Mouse (Mus musculus): Measurements from ENCODE around the gene St6galnac3. TPM values are rescaled to one million over a fixed set of nuclear protein-coding genes. Genes with fewer than 3 reads are reported as not detected.

The St6galnac3 gene
- total RNA-seq, 2 experiments from 2014 or later: 10.5 to 10.6 TPM

- DNase-seq (ENCODE audit: low spot score in 2 of 2): no peak
Observed at GRCm38 (mm10) chr3:153305153-153305552, 419.8 kb downstream of the St6galnac3 start.

- no peak for DNase-seq (ENCODE audit: low spot score in 2 of 2)
Observed at GRCm38 (mm10) chr3:153302376-153302775, 422.6 kb downstream of the St6galnac3 start.

GRCm38 (mm10) chr3:153296375-153297068 is 428.5 kb downstream of the St6galnac3 start:
- DNase-seq (ENCODE audit: low spot score in 2 of 2): no peak

DNA sequence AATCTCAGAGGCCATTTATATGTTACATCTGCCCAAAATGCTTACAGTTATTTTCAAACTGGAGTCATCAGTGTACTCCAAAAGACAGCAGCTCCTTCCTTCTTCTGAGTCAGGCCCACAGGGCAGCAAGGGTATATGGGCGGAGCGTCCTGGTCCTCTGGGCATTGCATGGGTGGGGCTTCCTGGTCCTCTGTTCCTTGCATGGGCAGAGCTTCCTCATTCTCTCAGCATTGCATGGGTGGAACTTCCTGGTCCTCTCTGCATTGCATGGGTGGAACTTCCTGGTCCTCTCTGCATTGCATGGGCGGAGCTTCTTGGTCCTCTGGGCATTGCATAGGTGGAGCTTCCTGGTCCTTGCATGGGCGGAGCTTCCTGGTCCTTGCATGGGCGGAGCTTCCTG is 432.1 kb downstream of the St6galnac3 start:
- no peak for DNase-seq (ENCODE audit: low spot score in 2 of 2)

DNA sequence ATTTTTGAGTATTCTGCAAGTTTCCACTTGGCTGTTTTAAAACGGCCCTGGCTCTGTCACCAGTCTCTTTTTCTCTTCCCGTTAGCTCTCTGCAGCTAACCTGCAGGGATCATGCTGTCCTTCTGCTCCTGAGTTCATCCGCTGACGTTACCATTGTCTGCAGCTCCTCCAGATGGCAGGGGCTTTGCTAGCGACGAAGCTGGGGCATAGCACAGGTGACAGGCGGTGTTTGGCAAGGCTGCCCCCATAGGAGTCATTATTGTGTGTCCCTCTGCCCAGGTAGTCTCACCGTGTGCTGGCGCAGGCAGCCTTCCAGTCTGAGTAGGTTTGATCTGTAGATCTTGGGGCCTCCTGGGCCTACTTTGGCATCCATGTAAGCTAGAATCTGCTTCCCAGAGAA is 432.6 kb downstream of the St6galnac3 start:
- no peak for DNase-seq (ENCODE audit: low spot score in 2 of 2)

DNA sequence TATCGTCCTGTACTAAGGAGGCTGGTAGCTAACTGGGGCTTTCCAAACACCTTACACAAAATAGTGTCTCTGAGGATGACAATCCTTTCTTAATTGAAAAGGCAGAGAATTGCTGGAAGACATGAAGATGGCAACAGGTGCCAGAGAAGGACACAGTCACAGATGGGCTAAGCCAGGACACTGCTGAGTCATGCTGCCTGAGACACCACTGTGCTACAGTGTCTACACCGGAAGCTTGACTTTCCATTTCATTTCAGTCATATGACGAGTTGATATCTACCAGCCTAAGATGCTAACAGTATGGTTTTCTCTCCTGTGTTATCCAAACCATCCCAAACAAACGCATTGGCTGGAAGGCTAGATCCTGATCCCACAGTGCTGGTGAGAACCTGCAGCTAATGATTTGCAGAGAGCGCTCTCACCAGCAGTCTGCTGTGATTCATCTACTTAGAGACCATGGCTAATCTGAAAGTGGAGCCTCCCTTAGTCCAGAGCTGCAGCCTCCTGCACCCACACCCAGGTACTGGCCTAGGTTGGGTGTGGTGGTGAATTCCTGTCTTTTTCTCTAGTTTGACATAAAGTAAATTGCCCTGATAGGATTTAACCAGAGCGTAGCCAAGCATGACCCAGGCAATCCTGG is 433.4 kb downstream of the St6galnac3 start:
- no peak for DNase-seq (ENCODE audit: low spot score in 2 of 2)

DNA sequence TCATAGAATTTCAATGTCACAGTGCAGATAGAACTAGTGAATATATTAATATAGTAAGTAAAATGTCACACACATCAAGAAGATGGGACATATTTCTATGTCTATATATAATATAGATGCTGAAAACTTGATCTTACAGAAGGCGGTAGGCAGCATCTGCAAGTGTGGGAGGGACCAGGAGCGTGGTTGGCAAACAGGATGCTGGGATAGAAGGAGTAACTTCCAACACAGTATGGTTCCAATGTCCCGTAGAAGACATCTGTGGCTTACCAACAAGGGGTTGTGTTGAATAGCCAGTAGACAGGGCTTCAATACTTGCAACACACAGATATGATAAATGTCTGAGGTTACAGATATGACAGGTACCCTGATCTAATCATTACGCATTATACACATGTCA is 435.0 kb downstream of the St6galnac3 start:
- DNase-seq (ENCODE audit: low spot score in 2 of 2): no peak

- no peak for DNase-seq (ENCODE audit: low spot score in 2 of 2)
Observed at GRCm38 (mm10) chr3:153287564-153287963, 437.4 kb downstream of the St6galnac3 start.

DNA sequence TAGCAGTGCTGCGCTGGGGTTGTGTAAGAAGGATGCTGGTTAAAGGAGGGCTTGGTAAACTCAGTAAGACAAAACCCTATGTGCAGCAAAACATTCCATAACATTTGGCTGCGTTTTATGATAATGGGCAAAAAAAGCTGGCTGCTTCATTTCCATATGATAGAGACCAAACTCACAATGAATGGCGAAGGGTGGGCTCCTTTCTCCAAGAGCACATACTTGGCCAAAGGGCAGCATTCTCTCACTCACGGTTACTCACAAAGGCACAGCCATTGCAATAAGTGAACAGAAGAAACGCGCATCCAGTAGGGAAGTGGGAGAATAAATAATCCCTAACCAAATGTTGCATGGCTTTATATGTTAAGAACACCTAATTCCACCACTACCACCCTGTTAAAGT is 437.9 kb downstream of the St6galnac3 start:
- DNase-seq (ENCODE audit: low spot score in 2 of 2): no peak

- no peak for DNase-seq (ENCODE audit: low spot score in 2 of 2)
Observed at GRCm38 (mm10) chr3:153282123-153282765, 442.7 kb downstream of the St6galnac3 start.

- DNase-seq (ENCODE audit: low spot score in 2 of 2): no peak
Observed at GRCm38 (mm10) chr3:153278249-153278648, 446.7 kb downstream of the St6galnac3 start.

DNA sequence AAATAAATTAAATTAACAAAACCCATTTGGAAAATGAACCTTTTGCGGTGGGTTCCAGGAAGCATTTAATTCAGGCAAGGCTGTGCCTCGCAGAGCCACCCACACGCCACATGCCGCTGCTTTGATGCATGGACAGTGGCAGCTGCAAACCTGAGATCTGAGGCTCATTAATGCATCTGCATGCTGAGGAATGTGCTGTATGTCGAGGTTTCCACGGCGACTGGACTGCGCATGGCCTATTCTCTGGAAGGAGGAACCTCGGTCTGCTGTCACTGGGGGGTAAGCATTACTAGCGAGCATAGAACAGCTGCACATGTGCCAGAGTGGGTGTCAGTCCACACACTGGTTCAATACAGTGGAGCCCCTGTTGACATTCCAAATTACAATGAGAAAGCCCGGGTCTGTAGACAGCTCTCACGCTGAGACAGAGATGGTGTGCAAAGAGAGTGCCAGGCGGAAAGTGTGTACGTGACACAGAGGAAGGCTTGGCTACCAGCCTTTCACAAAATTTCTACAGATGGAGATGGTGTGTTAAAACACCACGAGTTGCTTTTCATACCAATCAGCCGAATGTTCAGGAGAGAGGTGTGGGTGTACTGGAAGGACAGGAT is 447.5 kb downstream of the St6galnac3 start:
- DNase-seq (ENCODE audit: low spot score in 2 of 2): no peak

DNA sequence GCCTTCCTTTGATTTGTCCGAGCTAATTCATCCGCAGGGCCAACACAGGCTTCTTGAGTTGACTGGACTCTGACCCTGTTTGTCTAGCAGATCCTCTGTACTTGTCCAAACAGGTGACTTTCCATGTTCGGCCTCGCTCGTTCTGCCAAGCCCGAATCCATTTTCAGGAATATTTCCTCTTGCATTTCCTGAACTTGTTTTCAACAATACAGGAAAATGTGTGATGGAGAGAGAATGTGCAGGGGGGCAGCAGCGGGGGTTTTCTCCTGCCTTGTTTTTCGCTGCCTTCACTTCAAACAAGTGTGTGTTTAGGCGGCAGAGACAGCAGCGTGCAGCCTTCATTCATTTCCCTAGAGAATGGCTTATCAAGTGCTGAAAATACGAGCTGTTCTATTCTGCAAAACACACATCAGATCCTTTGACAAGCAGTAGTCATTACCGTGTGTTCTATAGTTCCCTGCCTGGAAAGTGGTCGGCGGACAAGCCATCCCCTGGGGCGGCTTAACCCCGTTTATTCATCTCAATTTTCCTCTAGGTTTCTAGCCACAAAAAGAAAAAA is 448.1 kb downstream of the St6galnac3 start:
- DNase-seq (ENCODE audit: low spot score in 2 of 2): no peak

GRCm38 (mm10) chr3:153276101-153276829 is 448.7 kb downstream of the St6galnac3 start:
- no peak for DNase-seq (ENCODE audit: low spot score in 2 of 2)

DNA sequence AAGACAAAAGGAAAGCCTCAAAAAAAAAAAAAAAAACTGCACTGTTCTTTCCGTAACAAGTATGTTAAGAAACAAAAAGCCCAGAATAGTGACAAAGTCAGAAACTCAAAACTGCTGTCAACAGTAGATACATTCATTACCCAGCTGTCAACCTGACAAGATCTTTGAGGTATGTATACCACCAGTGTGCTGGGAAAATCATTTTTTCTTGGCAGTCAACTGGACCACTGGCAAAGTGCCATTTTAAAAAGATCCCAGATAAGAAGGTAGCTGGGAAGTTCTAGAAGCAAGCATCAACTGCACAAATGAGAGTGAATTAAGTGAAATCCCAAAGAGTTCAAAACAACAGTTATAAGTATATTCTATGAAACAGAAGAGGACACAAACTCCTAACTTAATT is 452.7 kb downstream of the St6galnac3 start:
- DNase-seq (ENCODE audit: low spot score in 2 of 2): no peak

GRCm38 (mm10) chr3:153267397-153267796 is 457.6 kb downstream of the St6galnac3 start:
- no peak for DNase-seq (ENCODE audit: low spot score in 2 of 2)

DNA sequence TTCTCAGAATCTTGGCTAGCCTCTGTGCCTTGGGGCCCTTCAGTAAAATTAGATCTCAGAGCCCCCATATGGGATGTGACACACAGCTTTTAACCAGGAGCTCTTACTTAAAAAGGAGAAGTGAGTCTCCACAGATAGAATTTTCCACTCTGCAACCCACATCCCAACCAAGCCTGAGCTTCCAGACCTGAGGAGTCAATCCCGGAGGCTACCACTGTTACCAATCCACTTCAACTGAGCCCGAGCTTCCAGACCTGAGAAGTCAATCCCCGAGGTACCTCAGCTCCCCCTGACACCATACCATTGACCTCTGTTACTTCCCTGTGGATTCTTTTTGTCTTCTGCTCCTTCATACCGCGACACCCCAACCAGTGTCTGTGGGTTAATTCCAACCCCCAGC is 463.0 kb downstream of the St6galnac3 start:
- no peak for DNase-seq (ENCODE audit: low spot score in 2 of 2)

GRCm38 (mm10) chr3:153260225-153260933 is 464.6 kb downstream of the St6galnac3 start:
- no peak for DNase-seq (ENCODE audit: low spot score in 2 of 2)

- no peak for DNase-seq (ENCODE audit: low spot score in 2 of 2)
Observed at GRCm38 (mm10) chr3:153255910-153256309, 469.1 kb downstream of the St6galnac3 start.

DNA sequence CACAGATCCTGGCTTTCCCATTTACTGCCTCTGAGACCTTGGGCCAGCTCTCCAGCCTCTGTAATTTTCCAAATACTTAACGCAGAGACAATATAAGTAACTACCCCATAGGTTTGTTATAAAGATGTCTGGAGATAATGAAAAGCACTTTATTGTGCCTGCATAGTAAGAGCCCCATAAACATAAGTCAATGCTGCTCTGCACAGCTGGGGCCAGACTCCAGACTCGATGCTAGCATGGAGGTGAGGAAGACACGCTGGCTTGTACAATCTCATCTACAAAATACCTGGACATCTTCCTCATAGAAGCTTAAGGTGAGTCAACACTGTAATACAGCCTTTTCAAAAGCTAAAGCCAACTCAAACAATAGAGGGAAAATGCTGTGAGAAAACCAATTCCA is 473.3 kb downstream of the St6galnac3 start:
- DNase-seq (ENCODE audit: low spot score in 2 of 2): no peak

Data from gastrocnemius, postnatal 4 days (tissue).